Mouse (Mus musculus) kidney, postnatal 10 days (tissue): ENCODE results near the gene Rheb.
"Not testable (repeated sequence)": the region's sequence is repeated elsewhere in the genome, so short reads cannot be mapped to it uniquely, and the experiment has no call there.

Experiments used
- DNase-seq: peaks from one replicate; pipeline ENCODE4 v3.0.0; 2021; ENCODE audit warnings: mixed read lengths

The Rheb gene

GRCm38 (mm10) chr5:24841662-24842273, 656 bp downstream of the Rheb start:
- no peak for DNase-seq

- DNase-seq, result peak; percentile 29
Measured at GRCm38 (mm10) chr5:24840975-24841431, 1.4 kb downstream of the Rheb start.

GRCm38 (mm10) chr5:24834491-24834890, 7.9 kb downstream of the Rheb start:
- no peak for DNase-seq

- no peak for DNase-seq
Measured at GRCm38 (mm10) chr5:24831912-24832311, 10.5 kb downstream of the Rheb start.

GRCm38 (mm10) chr5:24828446-24828845, 14.0 kb downstream of the Rheb start:
- DNase-seq, result no peak

GRCm38 (mm10) chr5:24827173-24827572, 15.3 kb downstream of the Rheb start:
- no peak for DNase-seq

- DNase-seq, result no peak
Measured at GRCm38 (mm10) chr5:24826056-24826770, 16.2 kb downstream of the Rheb start.

GRCm38 (mm10) chr5:24825365-24826055, 16.9 kb downstream of the Rheb start:
- peak; percentile 62 for DNase-seq

GRCm38 (mm10) chr5:24823864-24824405, 18.5 kb downstream of the Rheb start:
- no peak for DNase-seq

GRCm38 (mm10) chr5:24822781-24823180, 19.6 kb downstream of the Rheb start:
- no peak for DNase-seq

- DNase-seq, result not testable (repeated sequence)
Measured at GRCm38 (mm10) chr5:24822231-24822630, 20.2 kb downstream of the Rheb start.

- no peak for DNase-seq
Measured at GRCm38 (mm10) chr5:24821403-24821841, 21.0 kb downstream of the Rheb start.

- no peak for DNase-seq
Measured at GRCm38 (mm10) chr5:24820627-24821026, 21.8 kb downstream of the Rheb start.

- DNase-seq, result no peak
Measured at GRCm38 (mm10) chr5:24817191-24817590, 25.2 kb downstream of the Rheb start.

GRCm38 (mm10) chr5:24813946-24814345, 28.5 kb downstream of the Rheb start:
- DNase-seq, result no peak

GRCm38 (mm10) chr5:24813005-24813404, 29.4 kb downstream of the Rheb start:
- DNase-seq, result peak; percentile 56

GRCm38 (mm10) chr5:24805222-24805621, 37.2 kb downstream of the Rheb start:
- no peak for DNase-seq

GRCm38 (mm10) chr5:24804661-24805060, 37.8 kb downstream of the Rheb start:
- no peak for DNase-seq

- DNase-seq, result no peak
Measured at GRCm38 (mm10) chr5:24801841-24802624, 40.4 kb downstream of the Rheb start.

GRCm38 (mm10) chr5:24800416-24800815, 42.0 kb downstream of the Rheb start:
- peak; percentile 44 for DNase-seq

GRCm38 (mm10) chr5:24798639-24799038, 43.8 kb downstream of the Rheb start:
- DNase-seq, result no peak

- DNase-seq, result no peak
Measured at GRCm38 (mm10) chr5:24797858-24798257, 44.6 kb downstream of the Rheb start.

GRCm38 (mm10) chr5:24792961-24793360, 49.5 kb downstream of the Rheb start:
- DNase-seq, result no peak
